Mouse (Mus musculus): ENCODE results near the gene Kmt2d. TPM values are rescaled to one million over a fixed set of nuclear protein-coding genes. Genes with fewer than 3 reads are reported as not detected.

Kmt2d gene
- polyA plus RNA-seq, 1 experiment from 2014 or later = 11.2 TPM

GRCm38 (mm10) chr15:98895635-98896589, 24.9 kb upstream of the Kmt2d start:
- H3K9me3 ChIP-seq = no peaks in the 10 kb centered on the region
- H3K27ac ChIP-seq = peak overlapping the region; percentile 86
- under 1% methylated on average over 41 of the region's 41 CpGs for WGBS
- peak; percentile 78 for DNase-seq (ENCODE audit: low spot score)
- H3K4me1 ChIP-seq (replicated peaks) = peaks cover 59% of the 10 kb centered on the region
- peaks cover 98% of the 10 kb centered on the region for H3K27me3 ChIP-seq (ENCODE audit: insufficient read depth, poor library complexity, severe bottlenecking)
- H3K4me3 ChIP-seq = peak overlapping the region; percentile 58
- no peaks in the 10 kb centered on the region for H3K36me3 ChIP-seq

DNA sequence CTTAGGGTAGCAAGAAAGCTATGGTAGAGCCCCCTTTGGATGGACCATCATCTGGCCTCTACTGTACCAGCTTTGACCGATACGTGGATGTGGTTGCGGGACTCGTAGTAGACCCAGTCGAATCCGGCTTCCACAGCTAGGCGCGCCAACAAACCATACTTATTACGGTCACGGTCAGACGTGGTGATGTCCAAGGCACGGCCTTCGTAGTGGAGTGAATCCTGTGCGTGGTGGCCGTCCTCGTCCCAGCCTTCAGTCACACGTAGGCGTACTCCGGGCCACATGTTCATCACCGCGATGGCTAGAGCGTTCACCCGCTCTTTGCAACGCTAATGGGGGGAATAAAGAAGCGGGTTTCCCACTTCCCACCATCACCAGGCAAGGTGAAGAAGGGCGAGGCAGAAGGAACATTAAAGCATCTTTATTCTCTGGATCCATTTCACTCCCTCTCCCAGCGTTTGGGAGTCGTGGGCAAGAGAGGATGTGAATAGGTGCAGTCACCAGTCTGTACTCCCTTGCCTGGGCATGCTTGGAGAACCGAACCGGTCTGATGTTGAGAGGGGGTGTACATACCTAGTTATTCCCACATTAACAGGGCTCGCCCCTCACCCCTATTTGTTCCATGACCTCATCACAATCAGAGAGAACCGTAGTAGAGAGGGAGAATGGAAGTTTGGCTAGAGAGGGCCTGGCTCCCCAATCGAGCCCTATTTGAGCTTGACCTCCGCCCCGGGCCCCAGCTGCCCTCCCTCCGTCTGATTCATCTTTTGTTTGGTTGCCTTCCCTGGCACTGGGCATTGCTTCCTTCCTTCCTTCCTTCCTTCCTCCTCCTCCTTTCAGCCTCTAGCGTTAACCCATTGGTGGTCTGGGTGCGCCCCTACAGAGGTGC, 24.0 kb upstream of the Kmt2d start:
- peaks cover 59% of the 10 kb centered on the region for H3K4me1 ChIP-seq (replicated peaks)
- peak; percentile 49 for DNase-seq (ENCODE audit: low spot score)
- H3K27me3 ChIP-seq (ENCODE audit: insufficient read depth, poor library complexity, severe bottlenecking) = peaks cover 97% of the 10 kb centered on the region
- 2% methylated on average over 38 of the region's 38 CpGs for WGBS
- H3K36me3 ChIP-seq = no peaks in the 10 kb centered on the region
- H3K4me3 ChIP-seq = peak overlapping the region; percentile 58
- no peaks in the 10 kb centered on the region for H3K9me3 ChIP-seq
- H3K27ac ChIP-seq = peak overlapping the region; percentile 86

DNA sequence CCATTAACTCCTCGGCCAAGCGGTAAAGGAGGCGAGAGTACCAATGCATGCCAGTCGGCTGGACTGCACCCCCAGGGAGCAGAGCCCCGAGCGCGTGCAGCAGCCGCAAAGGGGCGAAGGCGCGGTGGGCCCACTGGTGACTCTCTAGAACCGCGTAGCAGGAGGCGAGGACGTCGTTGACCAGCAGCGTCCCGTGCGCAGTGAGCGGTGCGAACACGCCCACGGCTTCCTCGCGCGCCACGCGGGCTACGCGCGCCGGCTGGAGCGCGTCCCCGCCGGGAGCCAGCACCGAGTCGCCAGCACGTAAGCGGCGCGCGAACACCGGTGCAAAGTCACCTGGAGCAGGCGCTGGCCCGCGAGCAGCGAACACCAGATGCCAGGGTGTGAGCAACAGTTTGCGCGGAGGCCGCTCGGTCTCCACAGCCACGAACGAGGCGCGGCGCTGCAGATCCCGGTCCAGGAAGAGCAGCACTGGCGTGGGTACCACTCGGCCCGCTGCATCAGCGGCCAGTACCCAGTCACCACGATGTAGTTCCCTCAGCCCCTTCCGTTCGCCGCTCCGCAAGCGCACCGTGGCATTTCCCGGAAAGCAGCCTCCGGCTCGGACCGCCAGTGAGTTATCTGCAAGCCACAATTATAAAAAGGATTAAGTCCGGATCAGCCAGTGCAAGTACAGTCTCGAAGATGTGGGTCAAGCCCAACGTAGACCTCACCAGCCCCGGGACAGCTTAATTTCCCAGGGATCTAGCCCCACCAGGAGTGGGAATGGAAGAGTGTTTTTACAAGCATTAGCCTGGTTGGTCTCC, 23.1 kb upstream of the Kmt2d start, which contains the start of gene Rhebl1:
Rhebl1 (minus strand) TSS at position 601 of the 806 bp plus-strand sequence.
- Histone ChIP-seq H3K4me3 (peak within 1 kb of the TSS; percentile 58), H3K9me3 (no peaks in the 10 kb centered on the region), H3K27ac (peak within 1 kb of the TSS; percentile 86), H3K4me1 (replicated peaks) (peaks cover 59% of the 10 kb centered on the region), H3K36me3 (no peaks in the 10 kb centered on the region), H3K27me3 (ENCODE audit: insufficient read depth, poor library complexity, severe bottlenecking) (peaks cover 88% of the 10 kb centered on the region)
- under 1% methylated on average over 77 of the region's 77 CpGs for whole genome bisulfite sequencing
- peak; percentile 60 for DNase-seq (ENCODE audit: low spot score)

DNA sequence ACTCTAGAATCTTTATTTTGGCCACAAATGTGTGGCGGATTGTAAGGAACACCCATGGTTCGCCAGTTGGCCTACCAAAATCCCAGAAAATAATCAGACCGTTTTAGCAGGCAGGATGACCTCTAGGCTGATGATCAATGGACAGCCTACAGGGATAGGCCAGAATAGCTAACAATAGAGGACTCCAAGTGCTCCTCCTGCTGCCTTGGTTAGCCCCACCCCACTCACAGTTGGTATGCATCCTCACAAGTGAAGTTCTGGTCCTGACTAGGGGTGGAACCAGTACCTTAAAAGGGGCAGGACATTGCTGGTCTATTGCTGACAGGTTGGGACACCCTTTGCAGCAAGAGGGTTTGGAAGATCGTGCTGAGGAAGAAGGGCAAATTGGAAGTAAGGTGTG, 22.0 kb upstream of the Kmt2d start:
- Histone ChIP-seq H3K4me1 (replicated peaks) (peaks cover 53% of the 10 kb centered on the region), H3K36me3 (no peaks in the 10 kb centered on the region), H3K27me3 (ENCODE audit: insufficient read depth, poor library complexity, severe bottlenecking) (peaks cover 85% of the 10 kb centered on the region), H3K4me3 (no peak overlapping the region; the same call in 1 of the 2 replicates), H3K9me3 (no peaks in the 10 kb centered on the region), H3K27ac (no peak overlapping the region)
- WGBS = 38% methylated on average over 4 of the region's 4 CpGs
- DNase-seq (ENCODE audit: low spot score) = peak; percentile 8

GRCm38 (mm10) chr15:98891907-98892606, 21.1 kb upstream of the Kmt2d start:
- Histone ChIP-seq H3K4me1 (replicated peaks) (peaks cover 44% of the 10 kb centered on the region), H3K27me3 (ENCODE audit: insufficient read depth, poor library complexity, severe bottlenecking) (peaks cover 75% of the 10 kb centered on the region), H3K36me3 (no peaks in the 10 kb centered on the region), H3K4me3 (no peak overlapping the region), H3K9me3 (no peaks in the 10 kb centered on the region), H3K27ac (no peak overlapping the region)
- peak; percentile 58 for DNase-seq (ENCODE audit: low spot score)
- WGBS = 45% methylated on average over 6 of the region's 6 CpGs

DNA sequence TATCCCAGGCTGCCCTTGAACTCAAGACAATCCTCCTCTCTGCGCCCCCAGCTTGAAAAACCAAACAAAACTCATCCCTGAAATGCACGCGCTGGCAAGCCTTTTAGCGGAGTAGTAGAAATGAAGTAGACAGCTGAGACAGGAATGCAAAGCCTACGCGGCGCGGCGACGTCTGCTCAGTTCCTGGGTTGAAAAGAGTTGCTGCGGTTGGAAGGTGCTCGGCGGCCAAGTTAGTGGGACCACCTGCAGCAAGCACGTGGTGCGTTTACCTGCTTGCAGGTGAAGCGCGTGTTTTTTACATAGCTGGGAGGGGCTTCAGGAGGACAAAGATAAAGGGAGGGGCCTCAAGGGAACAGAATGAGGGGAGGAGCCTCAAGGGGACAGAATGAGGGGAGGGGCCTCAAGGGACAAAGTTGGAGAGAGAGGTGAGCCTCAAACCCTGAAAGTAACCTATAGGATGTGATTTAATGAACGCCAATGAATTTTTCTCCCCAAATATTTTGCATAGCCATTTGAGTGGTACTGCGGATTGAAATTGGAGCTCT, 20.3 kb upstream of the Kmt2d start:
- H3K4me3 ChIP-seq = peak overlapping the region; percentile 32
- peaks cover 67% of the 10 kb centered on the region for H3K27me3 ChIP-seq (ENCODE audit: insufficient read depth, poor library complexity, severe bottlenecking)
- H3K9me3 ChIP-seq = no peaks in the 10 kb centered on the region
- 12% methylated on average over 19 of the region's 19 CpGs for whole genome bisulfite sequencing
- H3K27ac ChIP-seq = no peak overlapping the region
- H3K36me3 ChIP-seq = no peaks in the 10 kb centered on the region
- DNase-seq (ENCODE audit: low spot score) = peak; percentile 14
- H3K4me1 ChIP-seq (replicated peaks) = peaks cover 37% of the 10 kb centered on the region

GRCm38 (mm10) chr15:98887526-98887925, 16.5 kb upstream of the Kmt2d start:
- WGBS = 85% methylated on average over 7 of the region's 7 CpGs
- Histone ChIP-seq H3K36me3 (no peaks in the 10 kb centered on the region), H3K4me3 (no peak overlapping the region), H3K9me3 (no peaks in the 10 kb centered on the region), H3K27ac (no peak overlapping the region), H3K4me1 (replicated peaks) (peaks cover 4% of the 10 kb centered on the region), H3K27me3 (ENCODE audit: insufficient read depth, poor library complexity, severe bottlenecking) (peaks cover 29% of the 10 kb centered on the region)
- no peak for DNase-seq (ENCODE audit: low spot score)

DNA sequence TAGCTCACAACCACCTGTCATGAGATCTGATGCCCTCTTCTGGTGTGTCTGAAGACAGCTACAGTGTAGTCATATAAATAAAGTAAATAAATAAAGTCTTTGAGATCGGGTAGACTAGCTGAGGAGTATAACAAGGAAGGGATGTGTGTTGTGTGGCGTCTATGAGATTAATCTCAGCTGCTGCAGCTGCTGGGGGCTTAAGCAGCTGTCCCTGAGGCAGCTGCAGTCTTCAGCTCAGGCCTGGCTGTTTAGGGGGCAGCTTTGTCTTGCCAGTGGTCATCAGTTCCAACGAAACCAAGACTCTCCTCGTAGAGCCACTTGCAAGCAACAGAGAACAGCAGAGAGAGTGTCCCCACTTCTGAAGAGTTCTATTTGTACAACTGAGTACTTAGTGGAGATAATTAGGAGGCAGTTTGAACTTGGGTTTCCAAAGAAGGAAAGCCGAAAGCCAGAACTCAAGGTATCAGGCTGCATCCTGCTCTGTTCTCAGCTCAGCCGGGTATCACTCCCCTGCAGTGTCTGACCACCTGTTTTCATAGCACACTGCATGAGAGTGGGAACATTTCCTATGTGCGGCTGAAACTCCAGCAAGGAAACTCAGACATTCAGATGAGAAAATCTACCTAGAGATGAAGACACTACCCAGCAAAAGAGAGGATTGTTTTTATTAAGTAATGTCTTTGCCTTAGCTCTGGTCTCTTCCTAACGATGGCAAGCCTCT, 15.8 kb upstream of the Kmt2d start:
- DNase-seq (ENCODE audit: low spot score) = no peak
- H3K9me3 ChIP-seq = no peaks in the 10 kb centered on the region
- H3K36me3 ChIP-seq = no peaks in the 10 kb centered on the region
- H3K27ac ChIP-seq = no peak overlapping the region
- H3K4me1 ChIP-seq (replicated peaks) = peaks cover 9% of the 10 kb centered on the region
- WGBS = 71% methylated on average over 8 of the region's 8 CpGs
- no peak overlapping the region for H3K4me3 ChIP-seq
- H3K27me3 ChIP-seq (ENCODE audit: insufficient read depth, poor library complexity, severe bottlenecking) = peaks cover 22% of the 10 kb centered on the region

DNA sequence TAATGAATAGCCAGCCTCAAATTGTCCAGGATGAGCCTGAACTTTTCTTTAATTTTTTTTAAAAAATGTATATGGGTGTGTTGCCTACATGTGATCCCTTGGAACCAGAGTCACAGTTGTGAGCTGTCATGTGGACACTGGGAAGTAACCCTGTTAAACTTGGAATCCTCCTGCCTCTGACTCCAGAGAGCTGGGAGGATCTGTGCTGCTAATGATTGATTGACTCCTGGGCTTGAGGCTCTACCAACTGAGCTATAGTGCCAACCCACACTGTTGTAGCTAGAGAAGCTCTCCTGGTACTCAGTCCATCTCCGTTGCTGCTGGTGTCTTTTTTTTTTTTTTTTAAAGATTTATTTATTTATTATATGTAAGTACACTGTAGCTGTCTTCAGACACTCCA, 13.1 kb upstream of the Kmt2d start:
- WGBS = 73% methylated on average over 1 of the region's 1 CpGs
- no peaks in the 10 kb centered on the region for H3K9me3 ChIP-seq
- H3K4me3 ChIP-seq = no peak overlapping the region
- peaks cover 8% of the 10 kb centered on the region; the same call in 1 of the 2 replicates for H3K27me3 ChIP-seq (ENCODE audit: insufficient read depth, poor library complexity, severe bottlenecking)
- peaks cover 25% of the 10 kb centered on the region for H3K4me1 ChIP-seq (replicated peaks)
- H3K27ac ChIP-seq = no peak overlapping the region
- H3K36me3 ChIP-seq = no peaks in the 10 kb centered on the region
- no peak for DNase-seq (ENCODE audit: low spot score)

DNA sequence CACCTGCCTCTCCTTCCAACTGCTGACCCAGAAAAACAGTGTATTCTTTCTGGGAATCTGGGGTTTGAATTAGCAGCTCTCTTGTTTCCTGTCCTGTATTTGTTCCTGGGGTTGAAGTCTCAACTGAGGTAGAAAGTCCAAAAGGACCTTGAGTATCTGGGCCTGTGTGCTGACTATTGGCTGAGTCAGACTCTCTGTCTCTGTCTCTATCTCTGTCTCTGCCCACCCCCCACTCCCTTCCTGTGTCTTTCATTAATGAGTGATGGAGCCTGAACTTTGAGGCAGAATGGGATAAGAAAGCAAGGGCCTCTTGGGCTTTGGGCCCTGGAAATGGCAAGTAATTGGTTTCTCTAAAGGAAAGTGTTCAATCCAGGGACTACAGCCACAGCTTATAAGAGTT, 12.7 kb upstream of the Kmt2d start:
- Histone ChIP-seq H3K9me3 (no peaks in the 10 kb centered on the region), H3K27ac (no peak overlapping the region), H3K4me3 (no peak overlapping the region), H3K27me3 (ENCODE audit: insufficient read depth, poor library complexity, severe bottlenecking) (peaks cover 5% of the 10 kb centered on the region; the same call in 1 of the 2 replicates), H3K36me3 (no peaks in the 10 kb centered on the region; the same call in 1 of the 2 replicates), H3K4me1 (replicated peaks) (peaks cover 25% of the 10 kb centered on the region)
- DNase-seq (ENCODE audit: low spot score) = no peak

- Histone ChIP-seq H3K9me3 (no peaks in the 10 kb centered on the region), H3K4me3 (peak overlapping the region; percentile 79), H3K27me3 (ENCODE audit: insufficient read depth, poor library complexity, severe bottlenecking) (no peaks in the 10 kb centered on the region), H3K36me3 (peaks cover 8% of the 10 kb centered on the region), H3K4me1 (replicated peaks) (peaks cover 25% of the 10 kb centered on the region), H3K27ac (peak overlapping the region; percentile 90)
- WGBS = 9% methylated on average over 5 of the region's 5 CpGs
- DNase-seq (ENCODE audit: low spot score) = no peak
Measured at GRCm38 (mm10) chr15:98881656-98882008, 10.6 kb upstream of the Kmt2d start.

Data from hindbrain, embryonic 10.5 days (tissue).